Mouse (Mus musculus) embryo, embryonic 10 days (tissue): Measurements from ENCODE around the gene Gm49394.

ENCODE experiments used
- DNase-seq: peaks from one replicate; pipeline ENCODE4 v3.0.0-alpha.2; 2015; ENCODE audit warnings: low spot score

The Gm49394 gene

GRCm38 (mm10) chr7:142659181-142659681 is 10.5 kb downstream of the Gm49394 start:
- peak; percentile 67 for DNase-seq

DNA sequence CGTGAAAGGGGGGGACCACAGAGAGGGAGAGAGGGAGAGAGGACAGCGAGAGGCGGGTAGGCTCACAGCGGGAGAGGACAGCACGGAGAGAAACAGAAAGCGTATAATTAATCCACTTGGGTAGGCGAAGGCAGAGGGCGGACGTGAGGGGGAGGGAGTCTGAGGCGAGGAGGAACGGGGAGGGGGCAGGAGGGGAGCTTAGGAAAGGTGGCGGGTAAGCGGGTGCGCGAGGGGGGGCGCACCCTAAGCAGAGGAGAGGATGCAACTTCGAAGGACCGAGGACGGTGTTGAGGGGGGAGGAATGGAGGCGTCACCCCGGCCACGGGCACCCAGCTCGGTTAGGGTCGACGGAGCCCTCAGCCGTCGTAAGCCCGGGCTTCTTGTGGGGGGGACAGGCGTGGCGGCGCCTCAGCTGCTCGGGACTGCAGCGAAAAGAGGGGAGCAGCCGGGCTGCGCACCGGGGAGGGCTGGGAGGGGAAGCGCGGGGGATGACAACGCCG is 11.0 kb downstream of the Gm49394 start:
- DNase-seq = no peak

GRCm38 (mm10) chr7:142657821-142658614 is 11.7 kb downstream of the Gm49394 start:
- no peak for DNase-seq

- peak; percentile 58 for DNase-seq
Observed at GRCm38 (mm10) chr7:142657341-142657791, 12.4 kb downstream of the Gm49394 start.

DNA sequence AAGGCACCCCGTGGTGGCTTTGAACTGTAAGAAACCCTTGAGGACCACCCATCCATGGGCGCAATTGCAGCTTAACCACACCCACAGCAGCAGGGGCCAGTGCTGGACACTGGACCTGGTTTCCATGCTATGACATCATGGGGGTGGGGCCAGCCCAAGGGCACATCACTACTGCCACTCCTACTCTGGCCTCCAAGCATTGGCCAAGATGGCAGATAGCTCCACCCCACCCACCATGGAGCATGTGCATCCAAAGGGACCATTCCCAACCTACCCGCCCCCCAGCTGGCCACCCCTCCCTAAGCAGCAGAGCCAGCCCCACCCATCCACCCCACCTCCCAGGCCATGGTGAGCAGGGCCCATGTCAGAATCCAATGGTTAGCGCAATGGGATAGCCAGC is 13.7 kb downstream of the Gm49394 start:
- peak; percentile 75 for DNase-seq

- DNase-seq = no peak
Observed at GRCm38 (mm10) chr7:142655633-142656032, 14.1 kb downstream of the Gm49394 start.

DNA sequence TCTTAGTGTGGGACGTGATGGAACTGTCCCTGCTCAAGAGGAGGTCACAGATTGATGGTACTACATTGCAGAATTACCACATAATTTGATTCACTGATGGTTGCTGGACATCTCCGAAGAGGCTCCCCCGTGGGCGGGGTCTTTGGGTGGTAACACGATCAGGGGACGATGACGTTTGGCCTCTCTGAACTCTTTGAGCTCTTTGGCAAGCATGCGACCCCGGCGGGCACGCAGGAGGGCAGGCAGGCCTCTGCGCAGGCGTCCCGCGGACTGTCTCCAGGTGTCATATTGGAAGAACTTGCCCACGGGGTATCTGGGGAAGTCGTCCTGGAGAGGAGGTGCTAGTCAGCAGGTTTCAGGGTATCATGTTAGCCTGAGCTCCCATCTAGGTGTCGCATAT is 16.0 kb downstream of the Gm49394 start:
- DNase-seq = peak; percentile 71

DNA sequence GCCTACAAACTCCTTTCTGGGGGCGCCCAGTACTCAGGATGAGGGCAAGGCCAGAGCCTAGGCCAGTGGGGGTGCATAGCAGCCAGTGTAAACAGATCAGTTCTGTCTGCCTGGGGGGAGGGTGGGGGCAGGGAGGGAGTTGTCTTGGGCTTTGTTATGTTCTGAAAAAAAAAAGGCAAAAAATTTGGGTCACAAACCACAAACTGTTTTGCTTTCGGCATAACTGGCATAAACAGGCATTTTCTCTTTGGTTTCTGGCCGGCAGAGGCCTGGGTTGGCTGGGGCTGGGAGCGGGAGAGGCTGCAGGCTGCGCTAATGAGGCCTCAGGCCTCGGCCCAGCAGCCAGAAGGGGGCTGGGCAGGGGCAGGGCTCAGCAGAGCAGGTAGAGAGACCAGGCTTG is 23.1 kb downstream of the Gm49394 start:
- DNase-seq = no peak

DNA sequence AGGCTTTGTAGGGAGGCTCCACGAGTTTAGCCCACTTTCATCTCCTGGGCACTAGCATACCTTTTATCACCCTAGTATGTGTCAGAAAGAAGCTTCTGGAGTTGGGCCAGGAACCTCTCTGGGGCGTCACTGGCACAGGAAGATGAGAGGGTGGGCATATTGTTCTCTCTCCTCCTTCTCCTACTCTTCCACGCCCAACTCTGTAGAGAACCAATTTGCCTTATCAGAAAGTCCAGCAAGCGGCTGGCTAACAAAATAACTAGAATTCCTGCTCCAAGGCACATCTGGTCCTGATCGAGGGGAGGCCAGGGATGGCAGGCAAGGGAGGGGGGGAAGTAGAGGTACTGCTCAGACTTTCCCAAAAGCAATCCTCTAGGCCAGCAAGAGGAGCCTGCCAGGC is 24.7 kb downstream of the Gm49394 start:
- DNase-seq = no peak

DNA sequence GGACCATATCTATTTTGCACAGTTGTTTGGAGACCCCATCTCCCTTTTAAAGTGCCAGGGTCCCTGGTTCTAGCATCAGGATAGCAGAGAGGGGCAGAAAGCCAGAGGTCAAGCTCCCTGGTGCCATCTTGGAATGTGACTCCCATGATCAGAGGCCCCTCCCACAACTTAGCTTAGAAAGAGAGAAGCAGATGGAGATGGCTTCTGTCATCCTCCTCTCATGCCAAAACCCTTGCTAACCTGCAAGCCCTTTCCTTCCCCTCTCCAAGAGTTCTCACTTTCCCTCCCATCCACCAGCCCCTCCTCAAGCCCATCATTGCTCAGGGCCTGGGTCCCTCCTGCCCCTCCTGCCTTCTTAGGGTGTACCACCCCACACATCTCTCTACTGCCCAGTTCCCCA is 33.6 kb downstream of the Gm49394 start:
- DNase-seq = no peak

- no peak for DNase-seq
Observed at GRCm38 (mm10) chr7:142630691-142631090, 39.1 kb downstream of the Gm49394 start.

- DNase-seq = no peak
Observed at GRCm38 (mm10) chr7:142629806-142630205, 39.9 kb downstream of the Gm49394 start.

GRCm38 (mm10) chr7:142622180-142622579 is 47.6 kb downstream of the Gm49394 start:
- no peak for DNase-seq

DNA sequence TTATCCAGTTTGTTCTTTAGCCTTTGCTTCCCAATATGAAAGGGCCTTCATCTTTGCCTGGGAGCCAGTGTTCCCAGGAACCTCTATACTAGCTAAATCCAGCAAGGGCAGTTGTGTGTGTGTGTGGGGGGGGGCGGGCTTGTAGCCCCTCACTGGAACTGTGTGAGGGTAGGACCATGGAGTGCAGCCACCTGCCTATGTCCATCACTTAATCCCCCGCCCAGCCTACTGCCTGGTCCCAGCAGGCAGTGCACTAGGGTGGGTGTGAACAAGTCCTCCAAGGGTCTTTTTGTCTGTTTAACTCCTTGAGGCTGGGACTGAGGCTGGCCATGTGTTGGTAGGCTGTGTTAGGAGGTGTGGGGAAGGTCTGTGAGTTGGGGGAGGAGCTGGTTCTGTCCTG is 56.7 kb downstream of the Gm49394 start:
- DNase-seq = no peak

- DNase-seq = peak; percentile 93
Observed at GRCm38 (mm10) chr7:142610627-142611406, 58.9 kb downstream of the Gm49394 start.

GRCm38 (mm10) chr7:142600921-142601320 is 68.8 kb downstream of the Gm49394 start:
- no peak for DNase-seq
